Mouse (Mus musculus): ENCODE results near the gene Acvrl1. TPM values are rescaled to one million over a fixed set of nuclear protein-coding genes. Genes with fewer than 3 reads are reported as not detected.

The Acvrl1 gene
- total and polyA plus RNA-seq, 2 experiments from 2014 or later, result 5.8 to 10.7 TPM

- no peak for DNase-seq
Observed at GRCm38 (mm10) chr15:101154700-101155616, 26.6 kb downstream of the Acvrl1 start.

DNA sequence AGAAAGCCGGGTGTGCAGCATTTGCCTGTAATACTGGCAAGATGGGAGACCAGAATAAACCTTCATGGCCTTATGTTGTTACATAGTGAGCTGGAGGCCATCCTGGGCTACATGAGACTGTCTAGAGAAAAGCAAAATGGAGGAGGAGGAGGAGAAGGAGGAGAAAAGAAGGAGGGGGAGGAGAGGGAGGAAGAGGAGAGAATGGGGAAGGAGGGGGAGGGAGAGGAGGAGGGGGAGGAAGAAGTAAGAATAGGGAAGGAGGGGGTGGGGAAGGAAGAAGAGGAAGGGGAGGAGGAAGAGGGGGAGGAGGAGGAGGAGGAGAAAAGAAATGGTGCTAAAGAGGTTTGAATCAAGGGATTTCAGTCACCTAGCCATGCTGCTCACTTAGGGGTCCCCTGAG lies 31.8 kb downstream of the Acvrl1 start:
- 21% methylated on average over 1 of the region's 1 CpGs for whole genome bisulfite sequencing
- Histone ChIP-seq H3K4me1 (ENCODE audit: insufficient read depth) (peaks cover 23% of the 10 kb centered on the region), H3K4me2 (ENCODE audit: low read depth) (peak overlapping the region; percentile 32), H3K9me3 (ENCODE audit: low read length) (peaks cover 7% of the 10 kb centered on the region; the same call in 1 of the 2 replicates), H3K36me3 (ENCODE audit: insufficient read depth) (no peaks in the 10 kb centered on the region), H3K27me3 (ENCODE audit: insufficient read depth, low read length) (no peaks in the 10 kb centered on the region), H3K27ac (ENCODE audit: low read depth, low read length) (peak overlapping the region; percentile 88), H3K4me3 (ENCODE audit: low read depth, low read length) (no peak overlapping the region), H3K9ac (no peak overlapping the region)
- no peak for DNase-seq
- TF ChIP-seq CTCF (IDR thresholded peaks at IDR 0.05; ENCODE audit: low read depth), result no peak
- ATAC-seq, result no peak

More at GRCm38 (mm10) chr15:101154700-101155616, 26.6 kb downstream of the Acvrl1 start:
- Histone ChIP-seq H3K4me1 (ENCODE audit: insufficient read depth) (peaks cover 2% of the 10 kb centered on the region; the same call in 1 of the 2 replicates), H3K9me3 (ENCODE audit: low read length) (peaks cover 7% of the 10 kb centered on the region; the same call in 1 of the 2 replicates), H3K9ac (no peak overlapping the region), H3K27ac (ENCODE audit: low read depth, low read length) (no peak overlapping the region), H3K27me3 (ENCODE audit: insufficient read depth, low read length) (no peaks in the 10 kb centered on the region), H3K4me3 (ENCODE audit: low read depth, low read length) (no peak overlapping the region), H3K36me3 (ENCODE audit: insufficient read depth) (no peaks in the 10 kb centered on the region), H3K4me2 (ENCODE audit: low read depth) (no peak overlapping the region)
- 76% methylated on average over 7 of the region's 7 CpGs for WGBS
- ATAC-seq, result no peak
- no peak for TF ChIP-seq CTCF (IDR thresholded peaks at IDR 0.05; ENCODE audit: low read depth)

GRCm38 (mm10) chr15:101160591-101160990 lies 32.3 kb downstream of the Acvrl1 start:
- Histone ChIP-seq H3K9ac (peak overlapping the region; percentile 2; the same call in 1 of the 2 replicates), H3K4me2 (ENCODE audit: low read depth) (peak overlapping the region; percentile 32), H3K4me3 (ENCODE audit: low read depth, low read length) (no peak overlapping the region), H3K9me3 (ENCODE audit: low read length) (peaks cover 7% of the 10 kb centered on the region; the same call in 1 of the 2 replicates), H3K27ac (ENCODE audit: low read depth, low read length) (peak overlapping the region; percentile 88), H3K27me3 (ENCODE audit: insufficient read depth, low read length) (no peaks in the 10 kb centered on the region), H3K4me1 (ENCODE audit: insufficient read depth) (peaks cover 23% of the 10 kb centered on the region), H3K36me3 (ENCODE audit: insufficient read depth) (no peaks in the 10 kb centered on the region)
- no peak for TF ChIP-seq CTCF (IDR thresholded peaks at IDR 0.05; ENCODE audit: low read depth)
- 12% methylated on average over 7 of the region's 7 CpGs for WGBS
- ATAC-seq (peak; percentile 86), DNase-seq (peak; percentile 92)

DNA sequence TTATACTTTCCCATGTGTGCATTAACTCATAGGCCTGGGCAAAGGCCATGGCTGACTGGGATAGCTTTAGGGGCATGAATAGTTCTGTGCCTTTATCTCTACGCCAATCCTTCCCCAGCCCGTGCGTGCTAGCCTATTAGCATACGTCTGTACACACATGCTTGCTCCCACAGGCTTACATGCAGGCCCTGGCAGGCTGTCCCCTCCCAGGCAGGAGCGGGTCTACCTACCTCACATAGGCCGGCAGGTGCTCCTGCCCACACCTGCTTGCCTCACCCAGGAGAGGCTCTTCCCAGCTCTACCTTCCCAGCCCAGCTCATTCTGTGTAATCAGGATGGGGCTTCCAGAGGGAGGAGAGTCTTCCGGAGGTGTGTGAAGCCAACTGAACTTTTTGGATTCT lies 33.2 kb downstream of the Acvrl1 start:
- no peak overlapping the region for H3K9ac ChIP-seq
- TF ChIP-seq CTCF (IDR thresholded peaks at IDR 0.05; ENCODE audit: low read depth), result no peak
- no peak overlapping the region for H3K4me2 ChIP-seq (ENCODE audit: low read depth)
- DNase-seq (no peak), ATAC-seq (no peak)
- no peaks in the 10 kb centered on the region for H3K27me3 ChIP-seq (ENCODE audit: insufficient read depth, low read length)
- H3K27ac ChIP-seq (ENCODE audit: low read depth, low read length), result peak overlapping the region; percentile 88; the same call in 1 of the 2 replicates
- no peaks in the 10 kb centered on the region for H3K36me3 ChIP-seq (ENCODE audit: insufficient read depth)
- peaks cover 23% of the 10 kb centered on the region for H3K4me1 ChIP-seq (ENCODE audit: insufficient read depth)
- peaks cover 4% of the 10 kb centered on the region; the same call in 1 of the 2 replicates for H3K9me3 ChIP-seq (ENCODE audit: low read length)
- WGBS, result 63% methylated on average over 7 of the region's 7 CpGs
- no peak overlapping the region for H3K4me3 ChIP-seq (ENCODE audit: low read depth, low read length)

GRCm38 (mm10) chr15:101163056-101163458 lies 34.7 kb downstream of the Acvrl1 start:
- peaks cover 23% of the 10 kb centered on the region for H3K4me1 ChIP-seq (ENCODE audit: insufficient read depth)
- H3K4me2 ChIP-seq (ENCODE audit: low read depth), result peak overlapping the region; percentile 21; the same call in 1 of the 2 replicates
- H3K4me3 ChIP-seq (ENCODE audit: low read depth, low read length), result no peak overlapping the region
- ATAC-seq (peak; percentile 61), DNase-seq (peak; percentile 80)
- H3K27me3 ChIP-seq (ENCODE audit: insufficient read depth, low read length), result no peaks in the 10 kb centered on the region
- H3K9ac ChIP-seq, result no peak overlapping the region
- no peaks in the 10 kb centered on the region for H3K9me3 ChIP-seq (ENCODE audit: low read length)
- WGBS, result 16% methylated on average over 15 of the region's 15 CpGs
- TF ChIP-seq CTCF (IDR thresholded peaks at IDR 0.05; ENCODE audit: low read depth), result no peak
- no peaks in the 10 kb centered on the region for H3K36me3 ChIP-seq (ENCODE audit: insufficient read depth)
- H3K27ac ChIP-seq (ENCODE audit: low read depth, low read length), result peak overlapping the region; percentile 64

DNA sequence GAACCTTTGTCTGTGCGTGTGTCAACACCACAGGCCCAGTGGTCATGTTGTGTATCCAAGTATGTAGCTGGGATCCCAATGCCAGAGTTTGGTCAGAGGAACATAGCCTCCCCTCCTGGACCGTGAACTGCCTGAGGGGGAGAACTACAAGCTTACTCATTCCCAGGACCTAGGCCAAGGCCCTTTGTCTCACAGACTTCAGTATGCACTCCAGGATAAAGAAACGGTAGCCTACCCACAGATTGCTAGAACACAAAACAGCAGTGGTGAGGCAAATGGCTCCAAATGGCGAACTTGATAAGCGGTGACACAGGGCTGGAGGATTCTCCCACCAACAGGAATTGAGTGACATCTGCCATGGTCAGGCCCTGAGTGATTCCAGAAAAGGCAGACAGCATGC lies 35.5 kb downstream of the Acvrl1 start:
- H3K9ac ChIP-seq, result no peak overlapping the region
- H3K27me3 ChIP-seq (ENCODE audit: insufficient read depth, low read length), result no peaks in the 10 kb centered on the region
- no peaks in the 10 kb centered on the region for H3K36me3 ChIP-seq (ENCODE audit: insufficient read depth)
- peak; percentile 26 for DNase-seq
- no peak for TF ChIP-seq CTCF (IDR thresholded peaks at IDR 0.05; ENCODE audit: low read depth)
- peak overlapping the region; percentile 64 for H3K27ac ChIP-seq (ENCODE audit: low read depth, low read length)
- 35% methylated on average over 5 of the region's 5 CpGs for WGBS
- ATAC-seq, result no peak
- no peak overlapping the region for H3K4me2 ChIP-seq (ENCODE audit: low read depth)
- no peaks in the 10 kb centered on the region for H3K9me3 ChIP-seq (ENCODE audit: low read length)
- H3K4me3 ChIP-seq (ENCODE audit: low read depth, low read length), result no peak overlapping the region
- peaks cover 23% of the 10 kb centered on the region for H3K4me1 ChIP-seq (ENCODE audit: insufficient read depth)

- WGBS, result 52% methylated on average over 5 of the region's 5 CpGs
- Histone ChIP-seq H3K4me1 (ENCODE audit: insufficient read depth) (peaks cover 23% of the 10 kb centered on the region), H3K9ac (no peak overlapping the region), H3K4me2 (ENCODE audit: low read depth) (no peak overlapping the region), H3K36me3 (ENCODE audit: insufficient read depth) (no peaks in the 10 kb centered on the region), H3K9me3 (ENCODE audit: low read length) (no peaks in the 10 kb centered on the region), H3K27ac (ENCODE audit: low read depth, low read length) (no peak overlapping the region), H3K27me3 (ENCODE audit: insufficient read depth, low read length) (no peaks in the 10 kb centered on the region), H3K4me3 (ENCODE audit: low read depth, low read length) (no peak overlapping the region)
- DNase-seq (no peak), ATAC-seq (no peak)
- no peak for TF ChIP-seq CTCF (IDR thresholded peaks at IDR 0.05; ENCODE audit: low read depth)
Observed at GRCm38 (mm10) chr15:101164291-101164690, 36.0 kb downstream of the Acvrl1 start.
